Mouse (Mus musculus) limb, embryonic 14.5 days (tissue): ENCODE measurements around the gene Pcdh19. TPM values are rescaled to one million over a fixed set of nuclear protein-coding genes. Genes with fewer than 3 reads are reported as not detected.
A peak's percentile ranks its signal among the peaks of the same experiment; 100 is the strongest.

Source experiments
- ATAC-seq: fragments of 200-750 bp; cut with Nextera tagmentation; 2 replicates; pipeline ENCODE4 v1.8.0; 2017; ENCODE audit warnings: low read depth, moderate number of reproducible peaks, moderate TSS enrichment; ENCODE audit not compliant: low FRiP score
- DNase-seq: peaks from one replicate; pipeline ENCODE4 v3.0.0-alpha.2; 2015; ENCODE audit warnings: low spot score
- H3K27ac ChIP-seq: fragments of 300-500 bp; sonication (generic); replicated peaks from 2 replicates; pipeline ENCODE4 v1.5.1; 2014; ENCODE audit warnings: low read depth, mild to moderate bottlenecking, low read length, moderate library complexity, mixed read lengths
- H3K27me3 ChIP-seq: fragments of 300-500 bp; sonication (generic); 2 replicates; pipeline ENCODE4 v1.6.1; 2014; ENCODE audit warnings: low read length, mixed read lengths; ENCODE audit not compliant: control insufficient read depth, insufficient read depth
- H3K36me3 ChIP-seq: fragments of 300-500 bp; sonication (generic); 2 replicates; pipeline ENCODE4 v1.6.1; 2014; ENCODE audit warnings: mild to moderate bottlenecking, low read length, moderate library complexity, mixed read lengths; ENCODE audit not compliant: control insufficient read depth, insufficient read depth
- H3K4me1 ChIP-seq: fragments of 300-500 bp; sonication (generic); 2 replicates; pipeline ENCODE4 v1.6.1; 2014; ENCODE audit warnings: antibody characterized with exemption, low read length, mixed read lengths; ENCODE audit not compliant: control insufficient read depth, insufficient read depth
- H3K4me2 ChIP-seq: fragments of 300-500 bp; sonication (generic); replicated peaks from 2 replicates; pipeline ENCODE4 v1.6.1; 2014; ENCODE audit warnings: low read depth, mild to moderate bottlenecking, low read length, moderate library complexity; ENCODE audit not compliant: severe bottlenecking
- H3K4me3 ChIP-seq: fragments of 300-500 bp; sonication (generic); replicated peaks from 2 replicates; pipeline ENCODE4 v1.5.1; 2014; ENCODE audit warnings: low read length
- H3K9ac ChIP-seq: fragments of 300-500 bp; sonication (generic); 2 replicates; pipeline ENCODE4 v1.6.1; 2014; ENCODE audit warnings: mild to moderate bottlenecking, low read depth, low read length, moderate library complexity; ENCODE audit not compliant: severe bottlenecking
- H3K9me3 ChIP-seq: fragments of 300-500 bp; sonication (generic); 2 replicates; pipeline ENCODE4 v1.6.1; 2016; ENCODE audit warnings: low read length; ENCODE audit not compliant: control insufficient read depth
- POLR2A ChIP-seq: fragments of 200-500 bp; IDR thresholded peaks from 2 replicates; pipeline ENCODE4 v1.8.0; 2012; ENCODE audit warnings: inconsistent platforms, mild to moderate bottlenecking, moderate library complexity, borderline replicate concordance; ENCODE audit not compliant: insufficient read depth, insufficient read length; ENCODE audit errors: extremely low read depth
- WGBS: fragments of 180-500 bp; shearing (Covaris S2); extraction: QIAGEN DNeasy Blood & Tissue Kit; methylation state at CpG from one replicate; pipeline ENCODE4 v1.1.7; 2014; 5-methylcytosine and 5-hydroxymethylcytosine counted together
- polyA plus RNA-seq, 2 experiments: library from polyadenylated mRNA; depleted of rRNA in 1 of 2; stranded (reverse) in 1 of 2; unstranded in 1 of 2; fragments of >200 nt; fragmentation: Nextera tagmentation in 1 of 2; extraction: Ambion mirVana in 1 of 2; gene quantifications; 2 replicates each; pipeline versions ENCODE4 v1.2.1 to v1.2.3; 2012 to 2014

Pcdh19 gene
- polyA plus RNA-seq, 2 experiments: 5.0 to 7.6 TPM

- no peak overlapping the region for H3K9ac ChIP-seq
- 0 out of 2 replicates have a peak overlapping the region, but pooled peaks have one; percentile 8 for H3K4me3 ChIP-seq
- no peak overlapping the region for H3K27ac ChIP-seq
- no peak for DNase-seq
- no peak for ATAC-seq
- TF ChIP-seq POLR2A: no peak
- peaks cover 7% of the 10 kb centered on the region for H3K27me3 ChIP-seq
- H3K4me1 ChIP-seq: 0 out of 2 replicates have a peak, but pooled peaks cover 4% of the 10 kb centered on the region
- no peaks in the 10 kb centered on the region for H3K9me3 ChIP-seq
- peak overlapping the region; percentile 67; the same call in 1 of the 2 replicates for H3K4me2 ChIP-seq
- no peaks in the 10 kb centered on the region for H3K36me3 ChIP-seq
- WGBS: 46% methylated on average over 3 of the region's 3 CpGs
These were observed 4.8 kb downstream of the Pcdh19 start for GRCm38 (mm10) chrX:133683961-133684360.

GRCm38 (mm10) chrX:133675121-133675520 is 13.7 kb downstream of the Pcdh19 start:
- TF ChIP-seq POLR2A: no peak
- H3K4me2 ChIP-seq: no peak overlapping the region
- H3K27me3 ChIP-seq: no peaks in the 10 kb centered on the region
- H3K9ac ChIP-seq: no peak overlapping the region
- 30% methylated on average over 2 of the region's 2 CpGs for WGBS
- H3K4me3 ChIP-seq: no peak overlapping the region
- no peaks in the 10 kb centered on the region for H3K36me3 ChIP-seq
- H3K4me1 ChIP-seq: no peaks in the 10 kb centered on the region
- DNase-seq: no peak
- no peak for ATAC-seq
- H3K27ac ChIP-seq: no peak overlapping the region
- H3K9me3 ChIP-seq: no peaks in the 10 kb centered on the region

- H3K9ac ChIP-seq: no peak overlapping the region
- DNase-seq (no peak), ATAC-seq (no peak)
- H3K9me3 ChIP-seq: no peaks in the 10 kb centered on the region
- no peaks in the 10 kb centered on the region for H3K4me1 ChIP-seq
- no peak overlapping the region for H3K4me3 ChIP-seq
- H3K27me3 ChIP-seq: no peaks in the 10 kb centered on the region
- 35% methylated on average over 3 of the region's 3 CpGs for WGBS
- no peak overlapping the region for H3K27ac ChIP-seq
- TF ChIP-seq POLR2A: no peak
- H3K4me2 ChIP-seq: no peak overlapping the region
- H3K36me3 ChIP-seq: no peaks in the 10 kb centered on the region
These were observed 15.0 kb downstream of the Pcdh19 start for GRCm38 (mm10) chrX:133673796-133674195.

- 68% methylated on average over 5 of the region's 5 CpGs for WGBS
- no peak for TF ChIP-seq POLR2A
- Histone ChIP-seq H3K27ac (no peak overlapping the region), H3K27me3 (no peaks in the 10 kb centered on the region), H3K9me3 (no peaks in the 10 kb centered on the region), H3K9ac (no peak overlapping the region), H3K36me3 (no peaks in the 10 kb centered on the region), H3K4me1 (peaks cover 4% of the 10 kb centered on the region), H3K4me2 (no peak overlapping the region), H3K4me3 (no peak overlapping the region)
- ATAC-seq (no peak), DNase-seq (no peak)
These were observed 28.7 kb downstream of the Pcdh19 start for GRCm38 (mm10) chrX:133660111-133660510.

DNA sequence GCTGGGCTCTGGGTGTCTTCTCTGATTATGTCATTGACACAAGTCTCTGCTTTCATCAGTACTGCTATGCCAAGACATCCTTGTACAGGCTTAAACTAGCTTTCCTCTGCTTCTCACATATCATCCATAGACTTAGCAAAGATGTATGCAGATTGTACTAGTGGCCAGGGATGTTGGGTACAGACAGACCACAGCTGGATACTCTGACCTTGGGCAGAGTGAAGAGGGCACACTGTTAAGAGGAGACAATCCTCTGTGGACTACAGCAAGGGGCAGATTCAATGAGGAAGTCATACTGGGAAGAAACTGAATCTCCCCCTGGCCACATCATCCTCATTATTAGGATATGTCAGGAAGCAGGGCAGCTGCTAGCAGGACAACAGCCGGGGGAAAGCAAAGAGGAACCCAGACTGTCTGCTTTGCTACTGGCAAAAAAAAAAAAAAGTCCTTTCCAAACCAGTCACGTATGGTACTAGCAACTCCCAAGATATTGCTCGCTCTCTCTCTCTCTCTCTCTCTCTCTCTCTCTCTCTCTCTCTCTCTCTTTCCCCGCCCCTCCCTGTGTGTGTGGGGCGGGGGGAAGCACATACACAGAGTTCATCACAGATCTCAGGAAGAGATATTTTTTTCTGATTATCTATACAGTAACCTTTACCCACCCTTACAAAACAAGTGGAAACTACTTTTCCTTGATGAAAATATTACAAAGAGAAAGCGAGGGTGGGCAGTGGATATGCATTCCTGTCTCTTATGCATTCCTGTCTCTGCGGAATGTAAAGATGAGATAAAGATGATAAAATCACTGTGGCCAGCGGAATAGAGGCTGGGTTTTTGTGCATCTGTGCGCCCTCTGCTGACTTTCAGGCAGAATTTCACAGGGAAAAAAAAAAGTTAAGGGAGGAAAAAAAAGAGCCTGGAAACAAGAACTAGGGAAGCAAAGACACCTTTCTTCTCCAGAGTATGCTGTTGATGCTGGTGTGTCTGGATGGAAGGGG is 31.2 kb downstream of the Pcdh19 start:
- ATAC-seq: peak; percentile 26; the same call in 1 of the 2 replicates
- H3K27me3 ChIP-seq: no peaks in the 10 kb centered on the region
- H3K27ac ChIP-seq: no peak overlapping the region
- H3K4me2 ChIP-seq: no peak overlapping the region
- H3K36me3 ChIP-seq: no peaks in the 10 kb centered on the region
- H3K9ac ChIP-seq: no peak overlapping the region
- no peak for TF ChIP-seq POLR2A
- WGBS: 30% methylated on average over 9 of the region's 9 CpGs
- H3K4me1 ChIP-seq: peaks cover 4% of the 10 kb centered on the region
- no peak for DNase-seq
- no peaks in the 10 kb centered on the region for H3K9me3 ChIP-seq
- H3K4me3 ChIP-seq: no peak overlapping the region
